In the genomic region with DNA sequence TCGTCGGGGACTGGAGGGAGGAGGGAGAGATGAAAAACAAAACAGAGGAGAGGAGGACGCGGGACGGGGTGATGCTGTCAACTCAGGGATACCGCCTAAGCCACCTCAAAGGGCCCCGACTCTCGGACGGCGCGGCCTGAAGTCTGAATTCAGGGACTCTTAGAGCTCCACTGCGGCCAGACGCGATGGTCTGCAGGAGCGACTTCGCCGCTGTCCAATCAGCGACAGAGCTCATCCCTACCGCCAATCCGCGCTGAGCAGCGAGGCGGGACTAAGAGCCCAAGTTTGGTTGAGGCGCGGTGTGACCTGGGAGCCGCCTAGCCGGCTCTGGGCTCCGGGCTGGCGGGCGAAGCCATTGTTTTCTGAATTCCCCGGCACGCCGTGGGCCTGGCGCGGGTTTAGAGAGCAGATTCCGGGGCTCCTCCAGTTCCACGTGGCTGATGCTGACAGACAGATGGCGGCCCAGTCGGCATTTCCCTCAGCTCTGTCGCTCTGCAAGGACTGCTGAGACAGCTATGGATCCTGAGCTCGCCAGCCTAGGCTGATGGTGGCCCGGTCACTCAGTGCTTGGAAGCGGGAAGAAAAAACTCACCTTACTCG, we compare ENCODE assay signal across 8 mouse cellular contexts. TPM values are rescaled to one million over a fixed set of nuclear protein-coding genes. Genes with fewer than 3 reads are reported as not detected.
A peak's percentile ranks its signal among the peaks of the same experiment; 100 is the strongest.
DNase-seq lines count a peak whose midpoint lies in the region; ATAC-seq lines count a peak whose summit lies in the region.

No protein-coding gene starts in this region.

- ATAC-seq in hindbrain, embryonic 11.5 days (ENCODE audit: low FRiP score) = peak; percentile 99

- H3K27me3 ChIP-seq in hindbrain, embryonic 11.5 days (ENCODE audit: control insufficient read depth, insufficient read depth, low read length) = no peaks in the 10 kb centered on the region

- peak overlapping the region; percentile 76 for H3K4me2 ChIP-seq in hindbrain, embryonic 11.5 days (replicated peaks; ENCODE audit: low read depth, low read length)

- peak overlapping the region; percentile 70 for H3K4me3 ChIP-seq in hindbrain, embryonic 11.5 days (ENCODE audit: low read depth, low read length)

- under 1% methylated on average over 44 of the region's 44 CpGs for WGBS in hindbrain, embryonic 11.5 days

- H3K36me3 ChIP-seq in hindbrain, embryonic 11.5 days (ENCODE audit: control insufficient read depth, insufficient read depth, low read length) = no peaks in the 10 kb centered on the region

- H3K9me3 ChIP-seq in hindbrain, embryonic 11.5 days (ENCODE audit: control insufficient read depth, low read length) = no peaks in the 10 kb centered on the region

- H3K27ac ChIP-seq in hindbrain, embryonic 11.5 days (ENCODE audit: low read depth, low read length) = peak overlapping the region; percentile 98

- H3K4me1 ChIP-seq in hindbrain, embryonic 11.5 days (replicated peaks; ENCODE audit: control insufficient read depth, insufficient read depth, low read length) = no peaks in the 10 kb centered on the region

- H3K9ac ChIP-seq in hindbrain, embryonic 11.5 days (ENCODE audit: low read depth, low read length) = peak overlapping the region; percentile 96

- DNase-seq in Muller cell, postnatal 12 days (ENCODE audit: inconsistent ontology term) = peak; percentile 97
- DNase-seq in cerebellum, adult 9-11 months = peak; percentile 99
- peak; percentile 95 to 98 for DNase-seq in frontal cortex, adult 2 months (ENCODE audit: extremely low spot score in 1 of 2, low spot score in 1 of 2)
- peak; percentile 97 for DNase-seq in hindbrain, embryonic 11.5 days (ENCODE audit: low spot score)
- DNase-seq in layer of hippocampus, postnatal 10 days (ENCODE audit: low spot score in 2 of 2) = peak; percentile 98
- DNase-seq in lung, postnatal 10 days = peak; percentile 99
- DNase-seq in ovary, postnatal 36 days (ENCODE audit: low spot score) = peak; percentile 97
- DNase-seq in thymus, postnatal 25 days = peak; percentile 97

RNA-seq across cellular contexts. Expression of gene Eif4g2, which starts 39.8 kb away (rescaled TPM):
- polyA plus RNA-seq in frontal cortex, adult 2 months (2012; rRNA removed) = 272 and 330 TPM in 2 replicates
- 1,716 and 2,020 TPM in 2 replicates for polyA plus RNA-seq in hindbrain, embryonic 11.5 days (2014; fragmentation: Nextera tagmentation; extraction: Ambion mirVana)
- total RNA-seq in layer of hippocampus, postnatal 10 days (2021) = 1,000 to 10,000 TPM; 1,036 to 1,049 TPM

Comparison
In these comparisons a context has a peak if more than half of its experiments do, and no peak if none do; other contexts are left out.
1. Peak in every context shown above with its lines: DNase-seq, ATAC-seq, H3K4me3 ChIP-seq and H3K27ac ChIP-seq.